Mouse (Mus musculus): ENCODE measurements around the gene Rbm38.

DNA sequence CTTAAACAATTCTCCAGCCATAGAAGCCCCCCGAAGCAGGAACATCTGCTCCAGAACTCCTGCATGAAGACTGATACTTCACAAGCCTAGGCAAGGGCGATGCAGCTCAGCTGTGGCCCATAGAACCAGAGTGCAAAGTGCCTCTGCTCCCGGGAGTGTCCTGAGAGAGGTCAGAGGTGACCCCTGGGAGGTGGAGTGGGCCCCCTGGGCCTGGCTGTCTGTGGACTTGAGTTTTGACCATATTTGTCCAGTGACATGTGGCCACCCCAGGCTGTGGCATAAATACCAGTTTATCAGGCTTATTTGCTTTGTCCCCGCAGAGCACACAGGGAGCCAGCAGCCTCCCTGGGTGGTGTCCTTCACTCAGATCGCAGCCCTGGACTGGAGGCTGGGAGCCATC lies 20.9 kb downstream of the Rbm38 start:
- TF ChIP-seq CTCF (IDR thresholded peaks at IDR 0.05; ENCODE audit: borderline replicate concordance, insufficient read depth, low read length) (no peak), POLR2A (IDR thresholded peaks at IDR 0.05; ENCODE audit: low read depth, low read length) (no peak)
